ENCODE assay signal across 22 mouse cellular contexts in genomic region chr3:105698311-105698710, GRCm38 (mm10). TPM values are rescaled to one million over a fixed set of nuclear protein-coding genes. Genes with fewer than 3 reads are reported as not detected.
DNase-seq lines count a peak whose midpoint lies in the region; ATAC-seq lines count a peak whose summit lies in the region.
"Had no signal": no experiment of that assay in that cellular context is flagged by ENCODE, and none has a peak within 500 bp of the region (broad histone marks: within the 10 kb centered on the region; RNA-seq: fewer than 3 reads in every experiment).

No protein-coding gene starts in this region.

- no peak overlapping the region for H3K4me3 ChIP-seq in heart, embryonic 13.5 days
- no peak overlapping the region for H3K4me3 ChIP-seq in liver, embryonic 12.5 days
- H3K4me3 ChIP-seq: embryonic facial prominence, embryonic 13.5 days; layer of hippocampus, adult 2 months; midbrain, embryonic 10.5 days had no signal

- no peaks in the 10 kb centered on the region for H3K9me3 ChIP-seq in heart, embryonic 13.5 days
- no peaks in the 10 kb centered on the region for H3K9me3 ChIP-seq in liver, embryonic 12.5 days (replicated peaks)
- H3K9me3 ChIP-seq: embryonic facial prominence, embryonic 13.5 days; midbrain, embryonic 10.5 days had no signal

- H3K9ac ChIP-seq in heart, embryonic 13.5 days: no peak overlapping the region
- 0 out of 2 replicates have a peak overlapping the region, but pooled peaks have one; percentile 7 for H3K9ac ChIP-seq in liver, embryonic 12.5 days
- H3K9ac ChIP-seq: embryonic facial prominence, embryonic 13.5 days had no signal

- H3K4me2 ChIP-seq in heart, embryonic 13.5 days: no peak overlapping the region
- peak overlapping the region; percentile 43 for H3K4me2 ChIP-seq in liver, embryonic 12.5 days
- H3K4me2 ChIP-seq: embryonic facial prominence, embryonic 13.5 days had no signal

- peak overlapping the region; percentile 80; the same call in 1 of the 2 replicates for H3K27ac ChIP-seq in heart, embryonic 13.5 days (replicated peaks)
- peak overlapping the region; percentile 88 for H3K27ac ChIP-seq in liver, embryonic 12.5 days
- H3K27ac ChIP-seq: embryonic facial prominence, embryonic 13.5 days; hindbrain, postnatal 0 days; layer of hippocampus, adult 2 months; midbrain, embryonic 10.5 days; stomach, postnatal 0 days had no signal

- H3K4me1 ChIP-seq in heart, embryonic 13.5 days: peaks cover 85% of the 10 kb centered on the region
- peaks cover 73% of the 10 kb centered on the region for H3K4me1 ChIP-seq in liver, embryonic 12.5 days

- no peaks in the 10 kb centered on the region for H3K36me3 ChIP-seq in heart, embryonic 13.5 days
- H3K36me3 ChIP-seq in liver, embryonic 12.5 days: no peaks in the 10 kb centered on the region
- H3K36me3 ChIP-seq: embryonic facial prominence, embryonic 13.5 days; midbrain, embryonic 10.5 days had no signal

- WGBS in heart, embryonic 13.5 days: 42% methylated on average over 1 of the region's 1 CpGs
- 17% methylated on average over 1 of the region's 1 CpGs for WGBS in liver, embryonic 12.5 days (ENCODE audit: insufficient replicate concordance)

- no peak for ATAC-seq in heart, embryonic 13.5 days (ENCODE audit: extremely low read depth, insufficient number of reproducible peaks, low FRiP score, low TSS enrichment)
- peak; percentile 69 for ATAC-seq in liver, embryonic 12.5 days
- ATAC-seq in megakaryocyte-erythroid progenitor cell, adult 5-6 weeks (replicated peaks; ENCODE audit: low FRiP score, low TSS enrichment, poor library complexity, severe bottlenecking): peak; percentile 47
- no peak for ATAC-seq in inflammation-experienced regulatory T-cells, adult 6 months
- ATAC-seq: hindbrain, postnatal 0 days had no signal

- intact Hi-C loops in heart, postnatal 10 days (cut with DNase I): no loop called here

- peaks cover 9% of the 10 kb centered on the region; the same call in 1 of the 2 replicates for H3K27me3 ChIP-seq in heart, embryonic 13.5 days (replicated peaks)
- H3K27me3 ChIP-seq in liver, embryonic 12.5 days (replicated peaks): peaks cover 43% of the 10 kb centered on the region

- no peak for DNase-seq in heart, postnatal 10 days
- DNase-seq in c-Kit-positive CD71-positive TER-119-negative erythroid progenitor cells, embryonic 14.5 days (ENCODE audit: low read depth): peak; percentile 72
- DNase-seq in urinary bladder, postnatal 14 days (ENCODE audit: low spot score): no peak
- DNase-seq: adrenal gland, adult 2 months; B cell, adult 2 months; cerebellum, postnatal 14 days; gastrocnemius, postnatal 25 days; kidney, adult 2 months; kidney, postnatal 14 days; left cerebral cortex, postnatal 4 days; lung, postnatal 10 days; retina, postnatal 1 day; right cerebral cortex, postnatal 4 days had no signal

RNA-seq across cellular contexts. Expression of gene Inka2, which starts 6.1 kb away (rescaled TPM):
- polyA plus RNA-seq in heart, embryonic 13.5 days (2015; fragmentation: Nextera tagmentation; extraction: Ambion mirVana): 2.0 and 2.3 TPM in 2 replicates
- total RNA-seq in heart, postnatal 10 days (2021): 10 to 100 TPM; 27.1 to 34.8 TPM
- polyA plus RNA-seq in liver, embryonic 12.5 days (2016; fragmentation: Nextera tagmentation; extraction: Ambion mirVana): 0.33 and 0.37 TPM in 2 replicates
- total RNA-seq in megakaryocyte-erythroid progenitor cell, adult 5-6 weeks (2014; fragmentation: Nextera tagmentation): 0.59 and 0.74 TPM in 2 replicates
- 0.15 and 0.38 TPM in 2 replicates for total RNA-seq in megakaryocyte-erythroid progenitor cell, adult 5-6 weeks (2017)
- polyA plus RNA-seq in inflammation-experienced regulatory T-cells, adult 6 months (2017; shearing (Covaris generic)): 1 to 10 TPM; 1.5 to 2.0 (median 1.8) TPM

RNA-seq across cellular contexts. Expression of gene Ddx20, which starts 10.9 kb away (rescaled TPM):
- polyA plus RNA-seq in heart, embryonic 13.5 days (2015; fragmentation: Nextera tagmentation; extraction: Ambion mirVana): 18.1 and 20.2 TPM in 2 replicates
- 10 to 100 TPM; 13.0 to 13.3 TPM for total RNA-seq in heart, postnatal 10 days (2021)
- 31.6 and 34.4 TPM in 2 replicates for polyA plus RNA-seq in liver, embryonic 12.5 days (2016; fragmentation: Nextera tagmentation; extraction: Ambion mirVana)
- 23.4 and 30.2 TPM in 2 replicates for total RNA-seq in megakaryocyte-erythroid progenitor cell, adult 5-6 weeks (2014; fragmentation: Nextera tagmentation)
- total RNA-seq in megakaryocyte-erythroid progenitor cell, adult 5-6 weeks (2017): 52.0 and 54.2 TPM in 2 replicates
- polyA plus RNA-seq in inflammation-experienced regulatory T-cells, adult 6 months (2017; shearing (Covaris generic)): 10 to 100 TPM in 2 of 3 experiments, 1 to 10 TPM in 1; 9.9 to 16.3 (median 13.4) TPM

Comparison
In these comparisons a context has a peak if more than half of its experiments do, and no peak if none do; other contexts are left out.
1. ATAC-seq: peak in liver, embryonic 12.5 days (single experiment) and megakaryocyte-erythroid progenitor cell, adult 5-6 weeks (single experiment); none in heart, embryonic 13.5 days (single experiment) and inflammation-experienced regulatory T-cells, adult 6 months (single experiment).